Mouse (Mus musculus) kidney, adult 11 months (tissue): ENCODE results near the gene Hexa.

ENCODE experiments used
- DNase-seq: peaks from one replicate; pipeline ENCODE4 v3.0.0; 2022

Hexa gene

DNA sequence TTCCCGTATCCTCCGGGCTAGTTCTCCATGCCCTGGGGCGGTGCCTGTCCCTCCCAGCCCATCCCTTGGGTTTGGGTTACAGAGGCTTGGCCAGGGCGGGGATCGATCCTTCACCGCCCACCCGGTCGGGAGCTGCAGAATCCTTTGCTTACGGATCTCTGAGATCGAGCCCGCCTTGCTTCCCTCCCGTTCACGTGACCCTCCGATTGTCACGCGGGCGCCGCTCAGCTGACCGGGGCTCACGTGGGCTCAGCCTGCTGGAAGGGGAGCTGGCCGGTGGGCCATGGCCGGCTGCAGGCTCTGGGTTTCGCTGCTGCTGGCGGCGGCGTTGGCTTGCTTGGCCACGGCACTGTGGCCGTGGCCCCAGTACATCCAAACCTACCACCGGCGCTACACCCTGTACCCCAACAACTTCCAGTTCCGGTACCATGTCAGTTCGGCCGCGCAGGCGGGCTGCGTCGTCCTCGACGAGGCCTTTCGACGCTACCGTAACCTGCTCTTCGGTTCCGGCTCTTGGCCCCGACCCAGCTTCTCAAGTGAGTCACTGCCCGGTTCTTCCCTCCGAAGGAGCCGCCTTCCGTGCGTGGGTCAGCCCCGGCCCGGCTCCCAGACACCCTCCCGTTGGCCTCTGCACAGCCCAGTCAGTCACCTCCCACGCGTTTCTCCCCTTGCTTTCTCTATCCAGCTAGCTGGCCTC is at the start of gene Hexa, which contains the start of gene Tmem202:
TSS of gene Hexa (plus strand) at position 100 of the 697 bp plus-strand sequence.
TSS of gene Tmem202 (minus strand) at position 407 of the 697 bp plus-strand sequence.
- DNase-seq, result peak; percentile 67

DNA sequence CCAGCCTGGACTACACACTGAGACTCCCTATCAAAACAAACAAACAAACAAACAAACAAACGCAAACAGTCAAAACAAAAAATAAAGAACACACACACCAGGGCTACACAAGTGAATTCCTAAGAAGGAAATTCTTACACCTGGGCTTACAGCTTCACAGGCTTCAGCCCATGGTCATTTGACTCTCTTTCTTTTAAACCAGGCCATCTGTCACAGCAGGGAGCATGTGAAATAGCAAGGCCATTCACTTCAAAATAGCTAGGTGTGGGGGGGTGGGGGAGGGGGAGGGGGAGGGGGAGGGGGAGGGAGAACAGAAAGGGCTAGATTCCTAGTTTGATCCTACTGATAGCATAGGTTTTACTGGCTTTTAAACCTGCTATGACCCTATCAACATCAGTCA is 31.2 kb upstream of the Hexa start:
- no peak for DNase-seq

- no peak for DNase-seq
Measured at GRCm38 (mm10) chr9:59512381-59512780, 27.0 kb upstream of the Hexa start.

DNA sequence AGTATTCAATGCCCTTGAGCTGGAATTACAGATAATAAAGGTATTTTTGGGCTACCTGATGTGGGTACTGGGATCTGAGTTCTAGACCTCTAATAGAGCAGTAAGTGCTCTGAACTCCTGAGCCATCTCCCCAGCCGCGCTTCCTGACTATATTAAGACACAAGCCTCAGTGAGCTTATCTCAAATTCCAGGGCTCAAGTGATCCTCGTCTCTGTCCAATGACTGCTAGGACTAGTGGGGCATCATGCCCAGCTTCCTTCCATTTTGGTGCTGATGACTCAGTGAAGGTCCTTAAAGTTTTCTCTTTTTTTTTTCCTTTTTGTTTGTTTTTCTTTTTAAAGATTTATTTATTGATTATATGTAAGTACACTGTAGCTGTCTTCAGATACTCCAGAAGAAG is 24.3 kb upstream of the Hexa start:
- DNase-seq, result no peak

- no peak for DNase-seq
Measured at GRCm38 (mm10) chr9:59517127-59517526, 22.2 kb upstream of the Hexa start.

- no peak for DNase-seq
Measured at GRCm38 (mm10) chr9:59518976-59519375, 20.4 kb upstream of the Hexa start.

DNA sequence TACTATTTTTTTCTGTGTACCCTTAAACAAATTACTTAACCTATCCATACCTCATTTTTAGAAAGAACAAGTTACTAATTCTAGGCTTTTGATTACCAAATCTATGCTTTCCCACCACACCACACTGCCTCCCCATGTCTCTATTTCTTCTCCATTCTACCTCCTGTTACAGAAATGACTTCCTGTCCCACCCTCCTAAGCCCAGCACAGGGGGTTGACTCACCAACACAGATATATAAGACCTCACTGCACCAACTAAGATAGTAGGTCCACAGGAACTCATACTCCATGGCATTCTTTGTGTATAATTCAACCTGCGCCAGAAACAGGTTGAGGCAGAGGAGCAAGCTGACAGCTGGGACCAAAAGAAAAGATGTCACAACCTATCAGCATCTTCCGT is 19.9 kb upstream of the Hexa start:
- DNase-seq, result no peak

GRCm38 (mm10) chr9:59522906-59523305 is 16.4 kb upstream of the Hexa start:
- DNase-seq, result peak; percentile 66

DNA sequence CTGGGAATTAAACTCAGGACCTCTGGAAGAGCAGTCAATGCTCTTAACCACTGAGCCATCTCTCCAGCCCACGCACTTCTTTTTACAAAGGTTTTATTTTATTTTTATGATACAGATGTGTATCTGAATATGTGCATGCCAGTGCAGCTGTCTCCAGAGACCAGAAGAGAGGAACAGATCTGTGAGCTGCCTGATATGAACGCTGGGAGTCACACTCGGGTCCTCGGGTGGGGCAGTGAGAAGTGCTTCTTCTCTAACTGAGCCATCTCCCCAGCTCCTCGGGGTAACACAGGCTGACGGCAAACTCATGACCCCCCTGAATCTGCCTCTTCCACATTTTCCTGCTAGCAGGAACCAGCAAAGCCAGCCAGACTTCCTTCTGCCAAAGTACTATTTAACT is 12.6 kb upstream of the Hexa start:
- DNase-seq, result no peak

- DNase-seq, result no peak
Measured at GRCm38 (mm10) chr9:59527580-59527979, 11.8 kb upstream of the Hexa start.

DNA sequence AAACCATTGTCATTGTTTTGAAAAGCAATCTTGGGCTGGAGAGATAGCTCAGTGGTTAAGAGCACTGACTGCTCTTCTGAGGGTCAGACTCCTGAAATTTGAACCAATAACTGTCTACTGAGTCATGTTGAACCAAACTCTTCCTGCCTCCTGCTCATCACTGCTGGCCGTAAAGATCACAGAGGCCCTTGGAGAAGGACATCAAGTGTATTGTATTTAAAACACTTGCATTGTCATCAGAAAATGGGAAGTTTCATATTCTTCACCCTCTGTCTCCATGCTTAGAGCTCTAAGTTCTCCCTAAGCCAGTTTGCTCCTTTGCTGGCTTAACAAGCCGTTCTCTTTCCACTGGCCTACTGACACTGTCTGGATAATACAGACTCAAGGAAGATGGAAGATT is 11.1 kb upstream of the Hexa start:
- no peak for DNase-seq

DNA sequence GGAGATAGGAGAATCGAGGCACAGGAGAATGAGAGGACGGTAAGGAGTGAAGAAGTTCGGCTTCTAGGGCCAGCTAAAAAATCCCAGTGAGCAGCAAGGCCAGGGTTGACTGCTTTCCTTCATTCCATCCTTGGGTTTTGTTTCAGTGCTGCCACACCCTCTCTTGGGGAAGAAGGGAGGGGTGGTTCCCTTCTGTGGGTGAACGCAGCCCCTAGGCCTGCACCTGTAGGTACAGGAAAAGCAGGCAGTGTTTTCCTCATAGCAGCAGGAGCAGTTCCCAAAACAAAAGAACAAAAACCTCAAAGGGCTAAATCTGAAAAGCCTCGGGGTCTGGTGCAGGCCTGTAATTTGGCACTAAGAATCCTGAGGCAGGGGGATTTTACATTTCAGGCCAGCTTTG is 7.7 kb upstream of the Hexa start:
- no peak for DNase-seq

- no peak for DNase-seq
Measured at GRCm38 (mm10) chr9:59533422-59533821, 5.9 kb upstream of the Hexa start.

DNA sequence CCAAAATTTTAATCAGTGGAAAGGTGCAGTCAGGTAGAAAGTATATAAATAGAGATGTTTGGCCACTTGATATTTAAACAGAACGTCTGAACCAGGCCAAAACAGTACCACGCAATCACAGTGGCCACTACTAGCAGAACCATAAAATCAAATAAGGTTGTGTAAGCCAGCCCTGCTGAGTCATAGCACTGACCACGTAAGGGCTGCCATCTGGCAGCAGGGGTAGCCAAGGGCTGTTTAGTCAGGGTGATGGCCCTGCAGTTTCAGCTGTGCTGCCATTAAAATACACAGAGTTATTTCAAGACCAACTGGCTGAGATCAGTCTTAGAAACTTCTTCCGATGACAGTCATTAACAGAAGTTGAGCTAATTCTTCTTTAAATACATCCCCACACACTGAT is 5.5 kb upstream of the Hexa start:
- DNase-seq, result peak; percentile 19

DNA sequence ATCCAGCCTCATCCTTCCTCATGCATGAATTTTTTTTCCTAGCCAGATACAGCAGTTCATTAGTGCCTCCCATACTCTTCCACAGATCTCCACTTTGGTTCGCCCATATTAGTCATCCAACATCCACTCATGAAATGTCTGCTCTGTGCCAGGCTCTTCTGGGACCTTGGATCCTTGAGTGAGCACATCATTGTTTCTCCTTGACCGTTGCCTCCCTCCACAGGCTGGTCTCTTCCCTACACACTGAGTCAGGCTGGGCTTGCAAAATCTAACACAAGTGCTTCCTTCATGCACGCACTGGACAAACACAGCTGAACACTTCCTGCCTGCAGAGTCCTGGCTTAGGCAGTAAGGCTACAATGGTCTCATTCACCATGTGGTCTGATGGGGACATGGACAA is 1.7 kb upstream of the Hexa start:
- no peak for DNase-seq

DNA sequence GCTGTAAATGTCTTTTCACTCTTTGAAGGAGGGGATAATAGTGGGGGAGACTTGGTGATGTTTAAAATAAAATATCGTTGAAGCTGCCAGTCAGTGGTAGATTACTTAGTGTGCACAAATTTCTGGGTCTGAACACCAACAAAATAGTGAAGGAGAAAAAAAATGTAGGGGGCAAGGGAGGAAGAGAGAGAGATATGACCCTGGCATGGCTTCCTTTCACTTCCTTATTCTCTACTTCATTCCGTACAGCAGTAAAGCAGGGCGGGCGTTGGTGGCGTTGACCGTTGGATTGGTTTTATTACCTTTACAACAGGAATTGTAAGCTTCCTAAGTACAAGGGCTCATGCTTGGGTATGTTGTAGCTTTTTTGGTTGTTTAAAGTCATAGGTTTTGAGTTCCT is 2.3 kb downstream of the Hexa start:
- no peak for DNase-seq

DNA sequence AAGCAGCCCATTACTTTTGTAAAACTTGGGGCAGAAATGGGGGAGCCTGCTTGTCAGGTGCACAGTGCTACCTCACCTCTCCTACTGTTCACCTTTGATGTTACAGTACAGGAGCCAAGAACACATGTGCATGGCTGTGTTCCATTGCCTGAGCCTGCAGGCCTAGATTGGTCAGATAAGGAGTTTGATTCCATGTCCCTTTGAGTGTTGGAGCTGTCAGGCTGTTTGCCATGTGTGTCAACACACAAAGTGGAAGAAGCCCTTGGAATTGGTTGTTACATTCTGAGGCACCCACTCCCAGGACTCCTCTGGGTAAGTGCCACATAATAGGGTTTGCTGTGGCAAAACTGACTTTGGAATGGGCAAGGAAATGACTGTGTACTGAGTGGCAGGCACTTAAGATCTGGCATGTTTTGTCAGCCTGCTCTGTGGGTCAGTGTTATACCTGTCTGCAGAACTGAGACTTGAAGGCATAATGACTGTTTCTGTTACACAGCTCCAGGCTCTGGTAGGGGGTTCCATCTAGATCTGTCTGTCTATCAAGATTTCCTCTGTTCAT is 3.5 kb downstream of the Hexa start:
- DNase-seq, result no peak

DNA sequence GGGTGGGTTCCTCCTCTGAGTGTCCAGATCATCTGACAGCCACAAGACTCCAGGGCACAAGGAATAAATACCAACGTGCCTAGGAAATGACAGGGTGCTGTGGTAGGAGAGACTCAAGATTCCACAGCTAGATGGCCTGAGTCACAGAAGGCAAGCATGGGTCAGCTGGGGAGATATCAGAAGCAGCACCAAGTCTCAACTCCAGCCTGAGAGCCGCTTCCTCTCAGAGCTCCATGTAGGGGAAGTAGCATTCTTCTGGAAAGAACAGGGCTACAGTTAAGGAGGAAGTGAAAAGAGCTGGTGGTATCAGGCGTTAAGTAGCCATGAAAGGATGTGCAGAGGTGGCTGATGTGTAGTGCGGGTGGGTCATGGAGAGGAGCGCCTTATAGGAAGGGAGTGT is 5.4 kb downstream of the Hexa start:
- no peak for DNase-seq

DNA sequence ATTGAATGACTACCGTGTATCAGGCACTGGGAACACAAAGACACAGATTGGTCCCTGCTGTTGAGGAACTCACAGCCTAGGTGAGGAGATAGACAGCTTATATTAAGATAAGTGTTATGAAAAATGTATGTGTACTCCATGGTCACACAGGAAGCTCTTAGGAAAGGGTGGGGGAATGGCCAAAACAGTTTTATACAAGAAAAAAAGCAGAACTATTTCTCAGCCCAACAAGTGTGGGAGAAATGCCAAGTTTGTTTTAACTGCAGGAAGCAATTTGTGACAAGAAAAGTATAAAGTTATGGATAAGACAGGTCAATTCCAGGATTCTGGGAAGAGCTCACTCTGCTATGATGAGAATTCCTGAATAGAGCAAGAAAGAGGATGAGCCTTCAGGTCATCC is 8.5 kb downstream of the Hexa start:
- no peak for DNase-seq

DNA sequence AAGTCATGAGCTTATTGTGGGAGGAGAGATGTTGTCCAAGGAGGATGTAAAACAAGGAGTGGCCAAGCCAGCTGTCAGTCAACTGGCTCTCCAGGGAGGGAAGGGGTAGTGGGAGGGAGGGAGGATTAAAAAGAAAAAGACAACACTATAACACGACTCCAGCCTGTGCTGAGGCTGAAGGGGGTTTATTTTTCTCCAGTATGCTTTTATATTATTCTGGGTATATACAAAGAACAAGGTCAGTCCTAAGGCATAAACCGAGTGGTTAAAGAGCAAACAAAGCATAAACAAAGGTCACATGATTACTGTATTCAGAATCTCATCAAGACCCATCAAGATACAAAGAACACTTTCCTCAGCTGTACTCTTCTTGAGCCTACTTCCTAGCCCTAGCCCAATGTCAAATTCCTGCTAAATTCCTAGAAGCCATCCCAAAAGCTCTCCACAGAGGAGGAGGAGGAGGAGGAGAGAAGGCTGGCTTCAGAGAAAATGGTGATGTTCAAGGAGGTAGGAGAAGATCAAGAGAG is 9.7 kb downstream of the Hexa start:
- DNase-seq, result no peak

GRCm38 (mm10) chr9:59550077-59550476 is 10.7 kb downstream of the Hexa start:
- DNase-seq, result no peak

GRCm38 (mm10) chr9:59551017-59551416 is 11.7 kb downstream of the Hexa start:
- DNase-seq, result no peak

DNA sequence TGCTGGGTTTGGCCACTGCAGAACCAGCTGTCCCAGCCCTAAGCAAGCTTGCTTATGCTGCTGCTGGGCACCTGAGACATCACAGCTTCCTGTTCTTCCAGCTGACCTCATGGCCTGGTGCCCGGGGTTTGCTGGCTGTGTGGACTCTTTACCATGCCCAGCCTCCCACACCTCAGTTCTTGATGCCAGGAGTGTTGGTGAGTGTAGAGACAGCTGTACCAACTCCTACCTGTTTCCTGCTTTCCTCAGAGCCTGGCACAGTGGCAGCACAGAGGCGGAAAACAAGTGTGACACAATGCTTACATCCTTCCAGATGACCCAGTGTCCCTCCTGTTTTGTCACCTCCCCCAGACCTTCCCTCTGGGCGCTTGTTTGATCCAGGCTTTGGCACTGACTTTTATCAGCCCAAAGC is 12.3 kb downstream of the Hexa start:
- DNase-seq, result peak; percentile 29

- no peak for DNase-seq
Measured at GRCm38 (mm10) chr9:59552610-59553009, 13.3 kb downstream of the Hexa start.

DNA sequence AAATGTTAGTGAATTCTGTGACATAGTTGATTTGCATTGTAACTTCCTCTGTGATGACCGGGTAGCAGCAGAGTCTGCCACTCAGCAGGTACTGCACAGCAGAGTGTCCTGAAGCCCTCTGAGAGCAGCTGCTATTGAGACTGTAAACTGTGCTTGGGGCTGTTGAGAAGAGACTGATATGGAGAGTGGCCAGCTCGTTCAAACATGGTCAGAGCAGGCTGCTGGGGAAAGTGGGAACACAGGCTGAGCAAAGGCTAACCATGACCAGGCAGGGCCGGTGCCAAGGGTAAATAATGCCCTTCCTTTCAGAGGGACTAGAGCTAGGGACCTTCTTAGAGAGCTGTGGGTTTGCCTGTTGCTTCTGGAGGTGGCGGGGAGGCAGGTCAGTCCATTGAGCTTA is 14.4 kb downstream of the Hexa start:
- DNase-seq, result no peak
